Mouse (Mus musculus) bone marrow, adult 2 months (tissue): ENCODE measurements at regions not wholly inside any gene's neighbourhood (a gene's known extent, or its start where the extent isn't known, plus 50 kb on each side); places are given as distances from the start of the nearest gene placed in this dataset.

Experiments
- H3K27ac ChIP-seq: fragments of 200-500 bp; 2 replicates; pipeline ENCODE4 v1.5.1; 2012; ENCODE audit warnings: low read depth, mild to moderate bottlenecking, control low read depth, inconsistent platforms, low read length; ENCODE audit not compliant: control insufficient read depth, poor library complexity, insufficient read depth
- H3K4me1 ChIP-seq: fragments of 200-500 bp; 2 replicates; pipeline ENCODE4 v1.6.1; 2011; ENCODE audit warnings: low read length; ENCODE audit not compliant: control insufficient read depth, insufficient read depth
- H3K4me3 ChIP-seq: fragments of 200-500 bp; replicated peaks from 2 replicates; pipeline ENCODE3; 2011; ENCODE audit warnings: mild to moderate bottlenecking, low read depth, low read length, control low read depth; ENCODE audit not compliant: control insufficient read depth
- CTCF ChIP-seq: fragments of 200-500 bp; IDR thresholded peaks from 2 replicates; pipeline ENCODE4 v1.5.1; 2011; ENCODE audit warnings: low read length, control low read depth; ENCODE audit not compliant: control insufficient read depth, insufficient read depth
- POLR2A ChIP-seq: fragments of 200-500 bp; IDR thresholded peaks from 2 replicates; pipeline ENCODE4 v1.6.1; 2011; ENCODE audit warnings: low read depth, mild to moderate bottlenecking, control low read depth, low read length, borderline replicate concordance; ENCODE audit not compliant: control insufficient read depth
- WGBS: fragments of 180-500 bp; shearing (Covaris S2); methylation state at CpG from one replicate; pipeline ENCODE4 v1.1.7; 2018; 5-methylcytosine and 5-hydroxymethylcytosine counted together

GRCm38 (mm10) chr3:40049721-40050120 lies 481.4 kb upstream of the Intu start:
- Histone ChIP-seq H3K4me1 (no peaks in the 10 kb centered on the region), H3K4me3 (no peak overlapping the region), H3K27ac (no peak overlapping the region)
- TF ChIP-seq CTCF (no peak), POLR2A (no peak)
- 73% methylated on average over 4 of the region's 4 CpGs for WGBS

- Histone ChIP-seq H3K4me1 (no peaks in the 10 kb centered on the region), H3K4me3 (no peak overlapping the region), H3K27ac (no peak overlapping the region)
- 71% methylated on average over 5 of the region's 5 CpGs for WGBS
- TF ChIP-seq POLR2A (no peak), CTCF (no peak)
Measured at GRCm38 (mm10) chr3:40058281-40058680, 472.8 kb upstream of the Intu start.

- H3K27ac ChIP-seq, result no peak overlapping the region
- no peaks in the 10 kb centered on the region for H3K4me1 ChIP-seq
- H3K4me3 ChIP-seq, result no peak overlapping the region
- TF ChIP-seq CTCF, result no peak
- TF ChIP-seq POLR2A, result no peak
- WGBS, result 68% methylated on average over 16 of the region's 16 CpGs
Measured at GRCm38 (mm10) chr3:40058719-40059420, 472.2 kb upstream of the Intu start.

- H3K4me3 ChIP-seq, result no peak overlapping the region
- no peak overlapping the region for H3K27ac ChIP-seq
- no peak for TF ChIP-seq CTCF
- TF ChIP-seq POLR2A, result no peak
- H3K4me1 ChIP-seq, result no peaks in the 10 kb centered on the region
- WGBS, result 72% methylated on average over 8 of the region's 8 CpGs
Measured at GRCm38 (mm10) chr3:40070137-40070667, 460.9 kb upstream of the Intu start.

- H3K4me1 ChIP-seq, result no peaks in the 10 kb centered on the region
- WGBS, result 73% methylated on average over 4 of the region's 4 CpGs
- H3K4me3 ChIP-seq, result no peak overlapping the region
- no peak for TF ChIP-seq CTCF
- no peak for TF ChIP-seq POLR2A
- H3K27ac ChIP-seq, result no peak overlapping the region
Measured at GRCm38 (mm10) chr3:40076824-40077223, 454.3 kb upstream of the Intu start.

GRCm38 (mm10) chr3:40085116-40085515 lies 446.0 kb upstream of the Intu start:
- TF ChIP-seq CTCF, result no peak
- TF ChIP-seq POLR2A, result no peak

GRCm38 (mm10) chr3:40091773-40092343 lies 439.2 kb upstream of the Intu start:
- Histone ChIP-seq H3K4me3 (no peak overlapping the region), H3K27ac (no peak overlapping the region), H3K4me1 (no peaks in the 10 kb centered on the region)
- WGBS, result 65% methylated on average over 13 of the region's 13 CpGs
- TF ChIP-seq CTCF (no peak), POLR2A (no peak)

More at GRCm38 (mm10) chr3:40085116-40085515, 446.0 kb upstream of the Intu start:
- H3K4me1 ChIP-seq, result no peaks in the 10 kb centered on the region
- H3K27ac ChIP-seq, result no peak overlapping the region
- H3K4me3 ChIP-seq, result no peak overlapping the region
- WGBS, result 70% methylated on average over 2 of the region's 2 CpGs

- 77% methylated on average over 8 of the region's 8 CpGs for WGBS
- Histone ChIP-seq H3K4me3 (no peak overlapping the region), H3K27ac (no peak overlapping the region), H3K4me1 (no peaks in the 10 kb centered on the region)
- TF ChIP-seq CTCF, result no peak
- no peak for TF ChIP-seq POLR2A
Measured at GRCm38 (mm10) chr3:40092765-40093368, 438.2 kb upstream of the Intu start.

GRCm38 (mm10) chr3:40094040-40094439 lies 437.0 kb upstream of the Intu start:
- H3K4me3 ChIP-seq, result no peak overlapping the region
- H3K27ac ChIP-seq, result no peak overlapping the region
- TF ChIP-seq POLR2A (no peak), CTCF (no peak)
- no peaks in the 10 kb centered on the region for H3K4me1 ChIP-seq
- WGBS, result 79% methylated on average over 6 of the region's 6 CpGs
